Mouse (Mus musculus) heart, embryonic 10.5 days (tissue): ENCODE results near the gene Stat5a. TPM values are rescaled to one million over a fixed set of nuclear protein-coding genes. Genes with fewer than 3 reads are reported as not detected.

Experiments used
- DNase-seq: peaks from one replicate; pipeline ENCODE4 v3.0.0-alpha.2; 2017; ENCODE audit warnings: low spot score
- H3K27ac ChIP-seq: fragments of 300-500 bp; sonication (generic); 2 replicates; pipeline ENCODE4 v1.5.1; 2016; ENCODE audit warnings: mild to moderate bottlenecking
- H3K27me3 ChIP-seq: fragments of 300-500 bp; sonication (generic); 2 replicates; pipeline ENCODE4 v1.6.1; 2016; ENCODE audit warnings: mild to moderate bottlenecking; ENCODE audit not compliant: poor library complexity, insufficient read depth, severe bottlenecking
- H3K36me3 ChIP-seq: fragments of 300-500 bp; sonication (generic); 2 replicates; pipeline ENCODE4 v1.6.1; 2016; ENCODE audit warnings: mild to moderate bottlenecking, moderate library complexity
- H3K4me1 ChIP-seq: fragments of 300-500 bp; sonication (generic); 2 replicates; pipeline ENCODE4 v1.6.1; 2016; ENCODE audit warnings: mild to moderate bottlenecking
- H3K4me3 ChIP-seq: fragments of 300-500 bp; sonication (generic); 2 replicates; pipeline ENCODE4 v1.5.1; 2016; ENCODE audit warnings: mild to moderate bottlenecking, moderate library complexity
- H3K9me3 ChIP-seq: fragments of 300-500 bp; sonication (generic); 2 replicates; pipeline ENCODE4 v1.6.1; 2016; ENCODE audit warnings: mild to moderate bottlenecking, moderate library complexity
- WGBS: fragments of 180-500 bp; shearing (Covaris S2); methylation state at CpG from one replicate; pipeline ENCODE4 v1.1.7; 2016; 5-methylcytosine and 5-hydroxymethylcytosine counted together
- polyA plus RNA-seq: library from polyadenylated mRNA; unstranded; fragments of >200 nt; fragmentation: Nextera tagmentation; extraction: Ambion mirVana; gene quantifications from 2 replicates; pipeline ENCODE4 v1.2.1, GENCODE M21; 2016

Stat5a gene
- polyA plus RNA-seq, 1 experiment from 2014 or later = 6.6 TPM

- H3K9me3 ChIP-seq = no peaks in the 10 kb centered on the region
- 55% methylated on average over 8 of the region's 8 CpGs for WGBS
- no peak overlapping the region for H3K4me3 ChIP-seq
- 0 out of 2 replicates have a peak, but pooled peaks cover 2% of the 10 kb centered on the region for H3K36me3 ChIP-seq
- no peaks in the 10 kb centered on the region for H3K27me3 ChIP-seq
- H3K4me1 ChIP-seq = peaks cover 56% of the 10 kb centered on the region
- no peak for DNase-seq
- peak overlapping the region; percentile 38; the same call in 1 of the 2 replicates for H3K27ac ChIP-seq
Observed at GRCm38 (mm10) chr11:100823543-100824313, 35.4 kb upstream of the Stat5a start.

- no peak overlapping the region for H3K4me3 ChIP-seq
- peaks cover 56% of the 10 kb centered on the region for H3K4me1 ChIP-seq
- WGBS = 76% methylated on average over 7 of the region's 7 CpGs
- H3K36me3 ChIP-seq = 0 out of 2 replicates have a peak, but pooled peaks cover 2% of the 10 kb centered on the region
- H3K9me3 ChIP-seq = no peaks in the 10 kb centered on the region
- H3K27me3 ChIP-seq = no peaks in the 10 kb centered on the region
- no peak for DNase-seq
- H3K27ac ChIP-seq = peak overlapping the region; percentile 38; the same call in 1 of the 2 replicates
Observed at GRCm38 (mm10) chr11:100824496-100824895, 34.7 kb upstream of the Stat5a start.

GRCm38 (mm10) chr11:100825451-100825850 is 33.7 kb upstream of the Stat5a start:
- Histone ChIP-seq H3K9me3 (no peaks in the 10 kb centered on the region), H3K27me3 (no peaks in the 10 kb centered on the region), H3K27ac (no peak overlapping the region), H3K4me3 (no peak overlapping the region), H3K4me1 (peaks cover 49% of the 10 kb centered on the region), H3K36me3 (0 out of 2 replicates have a peak, but pooled peaks cover 2% of the 10 kb centered on the region)
- 79% methylated on average over 9 of the region's 9 CpGs for WGBS
- no peak for DNase-seq

- 0 out of 2 replicates have a peak, but pooled peaks cover 2% of the 10 kb centered on the region for H3K36me3 ChIP-seq
- H3K9me3 ChIP-seq = no peaks in the 10 kb centered on the region
- peaks cover 52% of the 10 kb centered on the region for H3K4me1 ChIP-seq
- DNase-seq = no peak
- H3K4me3 ChIP-seq = no peak overlapping the region
- 85% methylated on average over 13 of the region's 13 CpGs for WGBS
- H3K27ac ChIP-seq = peak overlapping the region; percentile 4; the same call in 1 of the 2 replicates
- no peaks in the 10 kb centered on the region for H3K27me3 ChIP-seq
Observed at GRCm38 (mm10) chr11:100826161-100826866, 32.8 kb upstream of the Stat5a start.

- peak overlapping the region; percentile 38; the same call in 1 of the 2 replicates for H3K27ac ChIP-seq
- H3K36me3 ChIP-seq = 0 out of 2 replicates have a peak, but pooled peaks cover 2% of the 10 kb centered on the region
- DNase-seq = no peak
- WGBS = 40% methylated on average over 10 of the region's 10 CpGs
- H3K9me3 ChIP-seq = no peaks in the 10 kb centered on the region
- H3K27me3 ChIP-seq = no peaks in the 10 kb centered on the region
- H3K4me3 ChIP-seq = no peak overlapping the region
- H3K4me1 ChIP-seq = peaks cover 58% of the 10 kb centered on the region
Observed at GRCm38 (mm10) chr11:100828676-100829151, 30.4 kb upstream of the Stat5a start.

- no peak for DNase-seq
- no peaks in the 10 kb centered on the region for H3K9me3 ChIP-seq
- H3K4me1 ChIP-seq = peaks cover 49% of the 10 kb centered on the region
- WGBS = 86% methylated on average over 12 of the region's 12 CpGs
- no peak overlapping the region for H3K4me3 ChIP-seq
- H3K27me3 ChIP-seq = no peaks in the 10 kb centered on the region
- H3K27ac ChIP-seq = no peak overlapping the region
- 0 out of 2 replicates have a peak, but pooled peaks cover 2% of the 10 kb centered on the region for H3K36me3 ChIP-seq
Observed at GRCm38 (mm10) chr11:100829691-100830090, 29.5 kb upstream of the Stat5a start.

GRCm38 (mm10) chr11:100831396-100831795 is 27.8 kb upstream of the Stat5a start:
- H3K9me3 ChIP-seq = no peaks in the 10 kb centered on the region
- WGBS = 72% methylated on average over 10 of the region's 10 CpGs
- no peak for DNase-seq
- no peak overlapping the region for H3K4me3 ChIP-seq
- H3K4me1 ChIP-seq = peaks cover 34% of the 10 kb centered on the region
- no peak overlapping the region for H3K27ac ChIP-seq
- 0 out of 2 replicates have a peak, but pooled peaks cover 2% of the 10 kb centered on the region for H3K36me3 ChIP-seq
- H3K27me3 ChIP-seq = no peaks in the 10 kb centered on the region

GRCm38 (mm10) chr11:100833466-100833865 is 25.7 kb upstream of the Stat5a start:
- Histone ChIP-seq H3K27me3 (no peaks in the 10 kb centered on the region), H3K9me3 (no peaks in the 10 kb centered on the region), H3K36me3 (peaks cover 2% of the 10 kb centered on the region; the same call in 1 of the 2 replicates), H3K4me3 (no peak overlapping the region), H3K27ac (no peak overlapping the region), H3K4me1 (peaks cover 30% of the 10 kb centered on the region)
- 65% methylated on average over 7 of the region's 7 CpGs for WGBS
- DNase-seq = no peak

- 78% methylated on average over 9 of the region's 9 CpGs for WGBS
- Histone ChIP-seq H3K27ac (no peak overlapping the region), H3K36me3 (peaks cover 2% of the 10 kb centered on the region; the same call in 1 of the 2 replicates), H3K9me3 (no peaks in the 10 kb centered on the region), H3K4me1 (peaks cover 13% of the 10 kb centered on the region; the same call in 1 of the 2 replicates), H3K4me3 (no peak overlapping the region), H3K27me3 (no peaks in the 10 kb centered on the region)
- no peak for DNase-seq
Observed at GRCm38 (mm10) chr11:100836923-100837702, 22.0 kb upstream of the Stat5a start.

- H3K4me1 ChIP-seq = 0 out of 2 replicates have a peak, but pooled peaks cover 7% of the 10 kb centered on the region
- no peak for DNase-seq
- no peak overlapping the region for H3K4me3 ChIP-seq
- peaks cover 5% of the 10 kb centered on the region; the same call in 1 of the 2 replicates for H3K36me3 ChIP-seq
- WGBS = 94% methylated on average over 9 of the region's 9 CpGs
- H3K9me3 ChIP-seq = no peaks in the 10 kb centered on the region
- H3K27ac ChIP-seq = no peak overlapping the region
- H3K27me3 ChIP-seq = no peaks in the 10 kb centered on the region
Observed at GRCm38 (mm10) chr11:100838894-100839293, 20.3 kb upstream of the Stat5a start.

- no peaks in the 10 kb centered on the region for H3K27me3 ChIP-seq
- H3K9me3 ChIP-seq = no peaks in the 10 kb centered on the region
- DNase-seq = no peak
- H3K4me3 ChIP-seq = no peak overlapping the region
- no peak overlapping the region for H3K27ac ChIP-seq
- WGBS = 65% methylated on average over 8 of the region's 8 CpGs
- H3K36me3 ChIP-seq = peaks cover 5% of the 10 kb centered on the region; the same call in 1 of the 2 replicates
- H3K4me1 ChIP-seq = 0 out of 2 replicates have a peak, but pooled peaks cover 7% of the 10 kb centered on the region
Observed at GRCm38 (mm10) chr11:100839523-100839922, 19.6 kb upstream of the Stat5a start.

GRCm38 (mm10) chr11:100840866-100841265 is 18.3 kb upstream of the Stat5a start:
- Histone ChIP-seq H3K36me3 (peaks cover 5% of the 10 kb centered on the region; the same call in 1 of the 2 replicates), H3K4me3 (no peak overlapping the region), H3K27ac (no peak overlapping the region), H3K4me1 (0 out of 2 replicates have a peak, but pooled peaks cover 10% of the 10 kb centered on the region), H3K27me3 (no peaks in the 10 kb centered on the region), H3K9me3 (no peaks in the 10 kb centered on the region)
- 73% methylated on average over 12 of the region's 12 CpGs for WGBS
- DNase-seq = no peak
